Mouse (Mus musculus) layer of hippocampus, adult 8-10 months (tissue): Measurements from ENCODE around the gene Acvr1b. TPM values are rescaled to one million over a fixed set of nuclear protein-coding genes. Genes with fewer than 3 reads are reported as not detected.

ENCODE experiments used
- DNase-seq, 2 experiments: peaks; one replicate each; pipeline ENCODE4 v3.0.0; 2022; ENCODE audit warnings: low spot score in 2 of 2
- total RNA-seq, 4 experiments: library from RNA; stranded (reverse); gene quantifications; 2 replicates each; pipeline ENCODE4 v1.2.4; 2022

Gene Acvr1b
- total RNA-seq, 4 experiments from 2014 or later: 81.2 to 96.0 (median 85.4) TPM

- DNase-seq: peak; percentile 95
These were observed 72.6 kb downstream of the Acvr1b start for GRCm38 (mm10) chr15:101246231-101247154.

- no peak for DNase-seq
These were observed 73.3 kb downstream of the Acvr1b start for GRCm38 (mm10) chr15:101247155-101247498.

GRCm38 (mm10) chr15:101248029-101248710 lies 74.3 kb downstream of the Acvr1b start:
- no peak for DNase-seq

GRCm38 (mm10) chr15:101250220-101250800 lies 76.4 kb downstream of the Acvr1b start:
- DNase-seq: no peak

GRCm38 (mm10) chr15:101251930-101252329 lies 78.1 kb downstream of the Acvr1b start:
- no peak for DNase-seq

- DNase-seq: no peak
These were observed 78.7 kb downstream of the Acvr1b start for GRCm38 (mm10) chr15:101252614-101253013.

- no peak for DNase-seq
These were observed 79.7 kb downstream of the Acvr1b start for GRCm38 (mm10) chr15:101253563-101253885.

- DNase-seq: peak in 1 of 2 experiments; percentile 69
These were observed 80.3 kb downstream of the Acvr1b start, which contains the start of gene Nr4a1 for GRCm38 (mm10) chr15:101253886-101254795. Gene Nr4a1, plus strand, starts transcription at chr15:101254269.

GRCm38 (mm10) chr15:101255842-101256462 lies 82.1 kb downstream of the Acvr1b start:
- no peak for DNase-seq

GRCm38 (mm10) chr15:101256463-101257206 lies 82.8 kb downstream of the Acvr1b start:
- no peak for DNase-seq

GRCm38 (mm10) chr15:101258420-101258819 lies 84.6 kb downstream of the Acvr1b start:
- no peak for DNase-seq

- DNase-seq: no peak
These were observed 86.1 kb downstream of the Acvr1b start for GRCm38 (mm10) chr15:101259922-101260321.

- no peak for DNase-seq
These were observed 86.5 kb downstream of the Acvr1b start for GRCm38 (mm10) chr15:101260387-101260786.

GRCm38 (mm10) chr15:101260874-101261622 lies 87.2 kb downstream of the Acvr1b start:
- no peak for DNase-seq

- no peak for DNase-seq
These were observed 88.6 kb downstream of the Acvr1b start for GRCm38 (mm10) chr15:101262502-101262901.
